Mouse (Mus musculus) small intestine, adult 2 months (tissue): ENCODE measurements around the gene Bace1. TPM values are rescaled to one million over a fixed set of nuclear protein-coding genes. Genes with fewer than 3 reads are reported as not detected.
A peak's percentile ranks its signal among the peaks of the same experiment; 100 is the strongest.

Experiments
- H3K27ac ChIP-seq: fragments of 200-500 bp; 2 replicates; pipeline ENCODE4 v1.5.1; 2012; ENCODE audit warnings: low read depth, low read length, control low read depth, inconsistent platforms; ENCODE audit not compliant: insufficient read depth
- H3K27me3 ChIP-seq: fragments of 200-500 bp; 2 replicates; pipeline ENCODE4 v1.6.1; 2012; ENCODE audit warnings: mild to moderate bottlenecking, moderate library complexity, low read length, inconsistent platforms; ENCODE audit not compliant: control insufficient read depth, insufficient read depth
- H3K36me3 ChIP-seq: fragments of 200-500 bp; 2 replicates; pipeline ENCODE4 v1.6.1; 2012; ENCODE audit warnings: mild to moderate bottlenecking, low read length, control low read depth, inconsistent platforms; ENCODE audit not compliant: control insufficient read depth, insufficient read depth
- H3K4me1 ChIP-seq: fragments of 200-500 bp; 2 replicates; pipeline ENCODE4 v1.6.1; 2012; ENCODE audit warnings: low read length, inconsistent platforms, mixed read lengths; ENCODE audit not compliant: control insufficient read depth, insufficient read depth, insufficient read length
- H3K4me3 ChIP-seq: fragments of 200-500 bp; 2 replicates; pipeline ENCODE4 v1.5.1; 2012; ENCODE audit warnings: low read depth, mild to moderate bottlenecking, control low read depth, inconsistent platforms, low read length, moderate library complexity
- CTCF ChIP-seq: fragments of 200-500 bp; IDR thresholded peaks from 2 replicates; pipeline ENCODE4 v1.5.1; 2012; ENCODE audit warnings: low read depth, mild to moderate bottlenecking, control low read depth, inconsistent platforms, low read length, moderate library complexity, mixed read lengths; ENCODE audit not compliant: insufficient replicate concordance, insufficient read length; ENCODE audit errors: extremely low read depth
- POLR2A ChIP-seq: fragments of 200-500 bp; IDR thresholded peaks from 2 replicates; pipeline ENCODE4 v1.6.1; 2012; ENCODE audit warnings: low read depth, mild to moderate bottlenecking, control low read depth, inconsistent platforms, low read length, moderate library complexity
- WGBS: fragments of 180-500 bp; shearing (Covaris S2); methylation state at CpG from one replicate; pipeline ENCODE4 v1.1.7; 2018; 5-methylcytosine and 5-hydroxymethylcytosine counted together
- polyA plus RNA-seq: library from polyadenylated mRNA; depleted of rRNA; stranded (reverse); fragments of >200 nt; gene quantifications from 2 replicates; pipeline ENCODE4 v1.2.3, GENCODE M21; 2012; rRNA removed

Gene Bace1
- 4.5 and 5.2 TPM in 2 replicates for polyA plus RNA-seq

DNA sequence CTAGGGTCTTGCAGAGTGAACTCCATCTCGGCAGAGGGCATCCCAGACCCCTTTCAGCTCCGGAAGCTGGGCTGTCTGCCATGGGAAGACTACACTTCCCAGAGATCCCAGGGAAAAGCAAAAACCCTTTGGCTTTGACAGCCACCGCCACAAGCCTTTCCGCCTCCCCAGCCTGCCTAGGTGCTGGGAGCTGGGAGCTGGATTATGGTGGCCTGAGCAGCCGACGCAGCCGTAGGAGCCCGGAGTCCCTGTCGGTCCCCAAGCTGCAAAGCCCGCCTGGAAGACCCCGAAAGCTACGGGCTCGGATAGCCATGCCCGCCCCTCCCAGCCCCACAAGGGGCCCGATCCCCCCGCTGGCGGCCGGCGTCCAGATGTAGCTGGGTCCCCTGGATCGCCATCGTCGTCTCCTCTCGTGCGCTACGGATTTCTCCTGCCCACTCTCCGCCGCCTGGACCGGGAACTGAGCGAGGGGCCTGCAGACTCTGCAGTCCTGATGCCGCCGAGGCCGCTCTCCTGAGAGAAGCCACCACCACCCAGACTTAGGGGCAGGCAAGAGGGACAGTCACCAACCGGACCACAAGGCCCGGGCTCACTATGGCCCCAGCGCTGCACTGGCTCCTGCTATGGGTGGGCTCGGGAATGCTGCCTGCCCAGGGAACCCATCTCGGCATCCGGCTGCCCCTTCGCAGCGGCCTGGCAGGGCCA, at the start of gene Bace1:
Gene Bace1 (plus strand): TSS at position 147 of the 705 bp plus-strand sequence.
- no peak within 1 kb of the TSS for H3K27ac ChIP-seq
- TF ChIP-seq CTCF = no peak
- no peak for TF ChIP-seq POLR2A
- H3K36me3 ChIP-seq = no peaks in the 10 kb centered on the region
- H3K27me3 ChIP-seq = 0 out of 2 replicates have a peak, but pooled peaks cover 3% of the 10 kb centered on the region
- H3K4me3 ChIP-seq = peak within 1 kb of the TSS; percentile 73
- WGBS = 2% methylated on average over 39 of the region's 40 CpGs
- H3K4me1 ChIP-seq = 0 out of 2 replicates have a peak, but pooled peaks cover 2% of the 10 kb centered on the region

DNA sequence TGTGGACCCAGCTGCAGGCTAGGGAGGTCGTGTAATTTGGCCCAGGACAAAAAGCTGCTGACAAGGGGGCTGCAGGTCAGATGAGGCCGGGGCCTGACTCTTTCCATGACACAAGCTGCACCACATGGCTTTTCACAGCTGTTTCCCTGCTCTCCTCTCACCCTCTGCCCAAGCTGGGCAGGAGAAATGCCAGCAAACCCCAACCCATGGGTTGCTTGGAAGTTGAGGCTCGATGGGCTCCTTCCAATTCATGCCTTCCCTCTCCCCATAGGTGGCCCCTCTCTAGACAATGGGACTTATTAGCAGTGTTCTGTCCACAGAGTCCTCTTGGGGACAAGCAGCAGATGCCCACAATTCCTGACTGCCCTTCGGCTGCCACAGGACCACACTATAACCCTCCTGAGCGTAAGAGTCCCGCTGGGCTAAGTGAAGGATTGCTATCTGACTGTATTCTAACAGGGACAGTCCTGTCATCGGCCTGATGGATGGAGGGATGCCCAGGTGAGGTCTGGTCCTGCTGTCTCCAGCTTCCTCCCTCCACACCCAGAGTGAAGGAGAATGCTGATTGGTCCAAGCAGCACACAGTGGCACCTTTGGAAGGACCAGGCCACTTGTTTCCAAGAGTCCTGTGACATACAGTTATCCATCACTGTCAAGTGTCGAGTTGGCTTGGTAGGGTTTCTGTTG, 46.8 kb upstream of the Bace1 start:
- Histone ChIP-seq H3K27me3 (no peaks in the 10 kb centered on the region), H3K4me1 (no peaks in the 10 kb centered on the region), H3K4me3 (no peak overlapping the region), H3K27ac (no peak overlapping the region), H3K36me3 (peaks cover 10% of the 10 kb centered on the region; the same call in 1 of the 2 replicates)
- 83% methylated on average over 8 of the region's 8 CpGs for WGBS
- no peak for TF ChIP-seq CTCF
- no peak for TF ChIP-seq POLR2A

DNA sequence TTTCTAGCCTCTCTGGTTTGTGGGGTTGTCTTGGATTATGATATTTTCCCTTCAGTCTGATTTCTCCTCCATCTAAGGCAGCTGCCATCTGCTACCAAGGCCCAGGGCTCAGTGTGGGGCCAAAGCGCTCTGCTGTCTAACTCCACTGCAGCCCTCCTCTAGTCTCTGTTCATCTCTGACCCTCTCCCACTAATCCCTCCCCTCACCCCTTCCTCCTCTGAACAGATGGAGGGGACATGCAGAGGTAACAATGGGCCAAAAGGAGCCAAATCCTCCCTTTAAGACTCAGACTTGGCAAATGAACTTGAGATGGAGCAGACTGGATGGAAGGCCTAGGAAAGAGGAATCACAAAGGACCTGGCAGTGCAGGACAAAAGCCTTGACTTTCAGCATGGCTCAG, 46.1 kb upstream of the Bace1 start:
- Histone ChIP-seq H3K27me3 (no peaks in the 10 kb centered on the region), H3K4me3 (no peak overlapping the region), H3K27ac (no peak overlapping the region), H3K4me1 (no peaks in the 10 kb centered on the region), H3K36me3 (peaks cover 10% of the 10 kb centered on the region; the same call in 1 of the 2 replicates)
- 97% methylated on average over 1 of the region's 1 CpGs for WGBS
- TF ChIP-seq CTCF = no peak
- no peak for TF ChIP-seq POLR2A

GRCm38 (mm10) chr9:45793697-45794096, 44.7 kb upstream of the Bace1 start:
- Histone ChIP-seq H3K4me1 (no peaks in the 10 kb centered on the region), H3K36me3 (peaks cover 10% of the 10 kb centered on the region; the same call in 1 of the 2 replicates), H3K4me3 (no peak overlapping the region), H3K27me3 (no peaks in the 10 kb centered on the region), H3K27ac (no peak overlapping the region)
- TF ChIP-seq POLR2A = no peak
- TF ChIP-seq CTCF = no peak
- 94% methylated on average over 6 of the region's 6 CpGs for WGBS

- H3K36me3 ChIP-seq = peaks cover 10% of the 10 kb centered on the region; the same call in 1 of the 2 replicates
- no peak overlapping the region for H3K27ac ChIP-seq
- no peak for TF ChIP-seq CTCF
- no peak for TF ChIP-seq POLR2A
- H3K27me3 ChIP-seq = no peaks in the 10 kb centered on the region
- H3K4me1 ChIP-seq = no peaks in the 10 kb centered on the region
- 64% methylated on average over 5 of the region's 5 CpGs for WGBS
- H3K4me3 ChIP-seq = no peak overlapping the region
Measured at GRCm38 (mm10) chr9:45795722-45796121, 42.7 kb upstream of the Bace1 start.

DNA sequence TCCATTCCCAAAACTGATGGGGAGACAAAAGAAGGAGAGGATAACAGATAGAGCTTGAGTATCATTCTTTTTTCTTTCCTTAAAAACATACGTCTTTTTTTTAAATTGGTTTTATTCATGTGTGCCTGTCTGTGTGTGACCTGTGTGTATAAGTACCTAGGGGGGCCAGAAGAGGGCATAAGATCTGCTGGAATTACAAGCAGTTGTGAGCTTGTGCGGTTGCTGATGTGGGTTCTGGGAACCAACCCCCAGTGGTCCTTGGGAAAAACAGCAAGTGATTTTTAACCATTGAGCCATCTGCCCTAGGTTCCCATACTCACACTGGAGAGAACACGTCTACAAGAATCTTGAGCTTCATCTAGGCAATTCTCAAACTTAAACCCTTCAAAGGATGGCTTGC, 41.1 kb upstream of the Bace1 start:
- TF ChIP-seq CTCF (no peak), POLR2A (no peak)
- Histone ChIP-seq H3K36me3 (peaks cover 8% of the 10 kb centered on the region; the same call in 1 of the 2 replicates), H3K27ac (no peak overlapping the region), H3K27me3 (no peaks in the 10 kb centered on the region), H3K4me1 (no peaks in the 10 kb centered on the region), H3K4me3 (no peak overlapping the region)
- 90% methylated on average over 3 of the region's 3 CpGs for WGBS

- Histone ChIP-seq H3K4me1 (no peaks in the 10 kb centered on the region), H3K4me3 (no peak overlapping the region), H3K36me3 (peaks cover 3% of the 10 kb centered on the region), H3K27ac (no peak overlapping the region), H3K27me3 (no peaks in the 10 kb centered on the region)
- no peak for TF ChIP-seq POLR2A
- TF ChIP-seq CTCF = no peak
- WGBS = 61% methylated on average over 13 of the region's 13 CpGs
Measured at GRCm38 (mm10) chr9:45798467-45799164, 39.8 kb upstream of the Bace1 start.
